Mouse (Mus musculus) brain, embryonic 14.5 days (tissue): Measurements from ENCODE around the gene Rtl8c. TPM values are rescaled to one million over a fixed set of nuclear protein-coding genes. Genes with fewer than 3 reads are reported as not detected.
"Not testable (repeated sequence)": the region's sequence is repeated elsewhere in the genome, so short reads cannot be mapped to it uniquely, and the experiment has no call there.

Source experiments
- DNase-seq: peaks from one replicate; pipeline ENCODE4 v3.0.0-alpha.2; 2011; ENCODE audit warnings: low read depth
- CTCF ChIP-seq: fragments of 200-500 bp; IDR thresholded peaks from 2 replicates; pipeline ENCODE4 v1.5.1; 2012; ENCODE audit warnings: inconsistent platforms, mild to moderate bottlenecking, moderate library complexity, borderline replicate concordance; ENCODE audit not compliant: insufficient read depth, insufficient read length; ENCODE audit errors: extremely low read depth
- POLR2A ChIP-seq: fragments of 200-500 bp; IDR thresholded peaks from 2 replicates; pipeline ENCODE4 v1.6.1; 2012; ENCODE audit warnings: mild to moderate bottlenecking, inconsistent platforms, borderline replicate concordance; ENCODE audit not compliant: poor library complexity, insufficient read depth, insufficient read length, severe bottlenecking; ENCODE audit errors: extremely low read depth
- polyA plus RNA-seq: library from polyadenylated mRNA; depleted of rRNA; stranded (reverse); fragments of >200 nt; gene quantifications from 2 replicates; pipeline ENCODE4 v1.2.3, GENCODE M21; 2012; rRNA removed

The Rtl8c gene
- 146 and 171 TPM in 2 replicates for polyA plus RNA-seq

DNA sequence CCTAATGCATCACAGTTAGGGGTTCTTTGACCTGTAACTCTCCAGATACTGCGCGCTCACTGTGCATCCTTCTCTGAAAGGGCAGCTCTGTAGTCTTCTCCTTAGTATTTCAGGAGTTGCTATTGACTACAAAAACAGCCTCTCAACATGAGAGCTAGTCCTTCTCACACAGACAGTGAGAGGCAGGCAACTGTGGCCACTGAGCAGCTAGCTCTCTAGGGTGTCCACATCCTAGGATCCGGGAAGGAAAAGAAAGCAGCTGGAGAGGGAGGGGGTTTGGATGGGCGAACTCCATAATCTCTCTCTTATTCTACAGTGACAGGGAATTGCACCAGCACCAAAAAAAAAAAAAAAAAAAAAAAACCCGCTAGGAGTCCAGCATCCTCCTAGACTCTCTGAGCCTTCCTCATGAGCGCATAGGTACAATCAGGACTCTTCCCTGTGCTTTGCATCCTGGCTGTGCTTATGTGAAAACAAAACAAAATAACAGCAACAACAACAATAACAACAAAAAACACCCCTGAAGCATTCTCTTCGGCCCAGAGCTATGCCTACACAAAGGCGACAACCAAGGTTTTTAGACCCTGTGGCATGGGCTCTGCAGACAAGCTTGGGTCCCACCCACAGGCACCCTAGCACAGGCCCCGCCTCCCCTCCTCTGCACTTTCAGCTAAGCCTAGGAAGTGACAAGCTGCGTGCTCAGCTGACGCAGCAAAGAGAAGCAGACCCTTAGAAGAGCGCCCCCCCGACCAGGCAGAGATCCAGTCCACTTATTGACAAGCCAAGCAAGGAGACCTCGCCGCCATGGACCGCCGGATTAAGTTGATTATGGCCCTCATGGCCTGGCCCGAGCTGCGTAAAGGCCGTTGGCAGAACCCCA is at the start of gene Rtl8c:
Gene Rtl8c, plus strand, starts transcription at position 791 of the 880 bp plus-strand sequence.
- DNase-seq: peak; percentile 93
- TF ChIP-seq CTCF (no peak), POLR2A (peak; percentile 54; the same call in 1 of the 2 replicates)

DNA sequence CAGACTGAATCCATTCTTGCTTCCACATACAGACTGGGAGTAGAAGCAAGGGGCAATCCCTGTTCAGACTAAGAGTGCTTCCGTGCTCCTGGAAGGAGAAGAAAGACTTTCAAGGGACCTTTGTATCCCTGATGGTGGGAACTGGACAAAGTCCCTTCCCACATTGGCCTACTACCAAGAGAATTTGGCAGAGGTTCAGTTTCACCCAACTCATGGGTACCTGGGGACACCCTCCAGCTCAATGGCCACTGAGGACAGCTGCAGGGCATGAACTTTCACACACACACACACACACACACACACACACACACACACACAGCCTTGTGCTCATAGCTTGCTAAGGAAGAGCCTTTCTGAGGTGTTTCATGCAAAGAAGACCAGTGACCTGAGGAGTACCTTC is 28.5 kb upstream of the Rtl8c start:
- no peak for TF ChIP-seq POLR2A
- DNase-seq: no peak

DNA sequence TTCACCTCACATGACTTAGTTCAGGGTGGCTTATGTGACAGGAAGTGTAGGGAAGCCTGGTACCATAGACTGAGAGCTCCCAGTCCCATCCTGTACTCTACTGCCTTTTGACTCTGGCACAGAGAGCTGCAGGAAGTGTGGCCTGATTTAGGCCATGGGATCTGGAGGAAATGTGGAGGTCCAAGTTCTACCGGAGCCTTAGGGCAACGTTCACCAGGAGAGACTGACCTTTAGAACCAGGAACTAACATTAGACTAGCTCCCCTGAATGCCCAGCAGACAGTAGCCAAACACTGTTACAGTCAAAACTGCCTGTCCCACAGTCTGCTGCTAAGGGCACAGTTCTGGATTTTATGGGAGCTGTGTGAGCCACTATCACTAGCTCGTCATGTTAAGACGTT is 26.4 kb upstream of the Rtl8c start:
- not testable (repeated sequence) for DNase-seq

DNA sequence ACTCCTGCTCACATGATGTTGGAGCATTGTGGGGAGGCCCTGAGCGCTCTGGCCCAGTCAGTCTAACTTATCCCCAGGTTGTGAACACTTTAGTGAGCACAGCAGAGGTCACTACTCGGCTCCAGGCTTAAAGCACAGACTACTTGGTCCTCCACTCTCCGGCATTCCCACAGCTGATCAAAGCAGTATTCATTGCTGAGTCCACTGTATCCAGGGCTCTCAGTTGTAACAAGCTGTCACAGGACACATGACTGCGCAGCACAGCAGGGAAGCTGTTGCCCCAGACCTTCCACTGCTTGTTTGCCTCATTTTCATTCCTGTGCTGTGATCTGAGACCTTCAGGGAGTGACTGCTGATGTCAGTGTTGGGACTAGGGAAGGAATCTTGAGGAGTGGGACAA is 24.4 kb upstream of the Rtl8c start:
- not testable (repeated sequence) for DNase-seq

DNA sequence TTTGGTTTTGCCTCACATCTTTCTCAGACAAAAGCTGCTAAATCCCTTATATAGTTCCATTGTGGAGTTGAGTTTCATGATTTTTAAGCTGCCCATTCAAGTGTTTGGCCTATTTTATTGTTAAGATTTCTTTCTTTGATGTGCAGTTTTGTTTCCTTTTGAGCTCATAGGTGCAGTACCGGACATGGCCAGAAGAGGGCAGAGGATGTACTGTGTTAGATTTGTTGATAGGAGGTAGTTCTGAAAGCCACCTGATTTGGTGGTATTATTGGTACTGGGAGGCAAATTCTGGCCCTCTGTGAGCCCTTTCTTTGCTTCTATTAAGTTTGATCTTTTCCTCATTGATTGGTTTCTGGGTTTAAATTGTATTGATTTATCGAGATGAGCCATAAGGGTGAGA is 7.8 kb upstream of the Rtl8c start:
- DNase-seq: not testable (repeated sequence)

DNA sequence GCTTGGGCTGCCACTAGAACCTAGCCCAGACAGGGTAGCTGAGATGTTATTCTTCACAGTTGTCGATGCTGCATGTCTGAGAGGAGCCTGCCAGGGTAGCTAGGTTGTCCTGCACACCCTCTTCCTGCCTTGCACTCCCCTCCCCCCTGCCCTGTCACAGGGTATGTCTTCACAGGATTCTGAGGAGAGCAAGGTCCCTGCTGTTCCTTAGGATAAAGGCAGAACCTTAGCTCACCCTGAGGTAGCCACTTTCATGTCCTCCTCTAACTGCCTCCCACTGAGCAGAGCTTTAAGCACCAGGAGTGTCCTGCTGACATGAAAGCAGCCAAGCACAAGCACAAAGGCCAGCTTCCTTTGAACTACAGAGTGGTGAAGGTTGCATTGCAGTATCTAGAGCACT is 1.7 kb upstream of the Rtl8c start:
- DNase-seq: not testable (repeated sequence)

DNA sequence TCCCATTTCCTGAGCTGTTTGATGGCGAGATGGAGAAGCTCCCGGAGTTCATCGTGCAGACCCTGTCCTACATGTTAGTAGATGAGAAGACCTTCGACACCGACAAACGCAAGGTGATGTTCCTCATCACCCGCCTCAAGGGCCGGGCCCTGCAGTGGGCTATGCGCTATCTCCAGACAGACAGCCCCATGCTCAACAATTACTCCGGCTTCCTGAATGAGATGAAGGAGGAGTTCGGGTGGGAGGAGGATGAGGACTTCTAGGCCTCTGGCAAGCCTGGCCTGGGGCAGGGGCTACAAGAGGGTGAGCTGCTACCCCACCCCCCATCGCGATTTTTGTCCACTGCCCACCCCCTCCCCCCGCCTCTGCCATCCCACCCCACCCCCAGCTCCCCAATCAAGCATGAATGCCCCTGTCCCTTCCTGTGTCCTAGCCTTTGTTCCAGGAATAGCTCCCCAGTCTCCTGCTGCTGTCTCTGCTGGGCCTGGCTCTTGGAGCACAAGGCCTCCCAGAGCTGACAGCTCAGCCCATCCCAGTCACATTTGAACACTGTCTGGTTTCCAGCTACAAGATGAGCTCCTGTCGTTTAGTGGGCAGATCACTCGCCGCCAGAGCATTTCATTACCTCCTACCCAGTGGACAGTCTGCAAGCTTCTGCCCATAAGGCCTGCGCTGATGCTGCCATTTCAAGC is 436 bp downstream of the Rtl8c start:
- peak; percentile 48 for DNase-seq
- no peak for TF ChIP-seq CTCF
- no peak for TF ChIP-seq POLR2A

DNA sequence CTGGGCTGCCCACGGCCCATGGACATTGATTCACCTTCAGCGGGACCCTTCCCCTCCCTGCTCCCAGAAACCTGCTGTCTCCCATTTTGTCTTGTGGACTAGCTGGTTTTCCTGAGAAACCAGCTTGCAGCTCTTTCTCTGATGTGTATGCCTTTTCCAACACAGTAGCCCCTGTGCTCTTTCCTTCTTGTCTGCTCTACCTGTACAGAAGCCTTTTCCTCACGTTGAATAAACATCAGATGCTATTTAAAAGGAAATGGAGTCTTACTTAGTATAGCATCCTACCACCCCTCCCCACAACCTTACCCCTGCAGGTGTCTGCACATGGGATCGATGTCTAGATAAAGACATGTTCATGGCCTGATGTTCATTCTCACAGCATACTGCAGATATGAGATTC is 1.0 kb downstream of the Rtl8c start, which contains the start of gene Gm14597:
Gene Gm14597, minus strand, starts transcription at position 101 of the 400 bp plus-strand sequence.
- not testable (repeated sequence) for DNase-seq

DNA sequence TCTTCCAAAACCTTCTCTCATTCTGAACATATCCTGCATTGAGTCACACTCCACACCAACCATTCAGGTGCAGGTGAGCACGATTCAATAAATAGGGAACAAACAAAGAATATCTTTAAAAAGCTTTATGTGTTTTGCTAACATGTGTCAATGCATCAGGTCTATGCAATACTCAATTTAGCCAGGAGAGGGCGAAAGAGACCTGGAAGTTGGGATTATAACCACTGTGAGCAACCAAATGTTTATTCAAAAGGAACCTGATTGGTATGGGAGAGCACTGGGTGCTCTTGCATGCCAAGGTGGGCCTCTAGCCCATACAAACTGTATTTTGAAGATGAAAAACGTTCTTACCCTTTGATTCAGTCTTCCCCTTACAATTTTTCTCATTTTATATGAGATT is 2.7 kb downstream of the Rtl8c start:
- TF ChIP-seq POLR2A (no peak), CTCF (peak; percentile 53; the same call in 1 of the 2 replicates)
- DNase-seq: peak; percentile 76

DNA sequence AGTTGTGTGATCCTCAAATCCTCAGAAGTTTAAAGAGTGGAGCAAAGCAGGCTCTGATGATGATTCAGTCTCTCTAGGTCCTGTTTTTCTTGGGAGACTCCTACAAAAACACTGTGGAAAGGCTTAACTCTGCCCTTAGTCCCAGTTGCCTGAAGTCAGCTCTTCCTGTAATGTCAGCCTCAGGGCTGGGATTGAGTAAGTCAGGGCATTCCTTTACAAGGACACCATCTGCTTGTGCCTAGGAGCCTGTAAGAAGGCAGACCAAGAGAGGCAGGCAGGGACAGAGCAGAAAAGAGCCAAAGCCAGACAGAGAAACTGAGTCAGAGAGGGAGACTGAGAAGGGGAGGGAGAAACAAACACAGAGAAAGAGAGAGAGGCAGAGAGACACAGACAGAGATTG is 3.6 kb downstream of the Rtl8c start:
- not testable (repeated sequence) for DNase-seq

DNA sequence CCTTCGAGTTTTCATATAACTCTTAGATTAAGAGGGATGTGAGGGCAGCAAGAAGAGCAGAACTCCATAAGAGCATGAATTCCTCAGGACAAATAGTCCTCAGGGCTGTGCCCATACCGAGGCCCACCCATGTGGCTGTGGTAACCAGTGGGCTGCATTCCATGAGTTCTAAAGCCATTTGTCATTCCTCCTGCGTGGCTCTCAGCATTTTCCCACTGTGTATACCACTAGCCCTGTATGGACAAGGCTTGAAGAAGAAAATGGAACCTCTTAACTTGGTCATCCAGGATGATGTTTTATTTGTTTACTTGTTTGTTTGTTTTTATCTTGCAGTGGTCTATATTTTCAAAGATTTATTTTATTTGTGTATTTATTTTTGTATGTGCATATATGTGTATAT is 30.3 kb downstream of the Rtl8c start:
- DNase-seq: not testable (repeated sequence)

DNA sequence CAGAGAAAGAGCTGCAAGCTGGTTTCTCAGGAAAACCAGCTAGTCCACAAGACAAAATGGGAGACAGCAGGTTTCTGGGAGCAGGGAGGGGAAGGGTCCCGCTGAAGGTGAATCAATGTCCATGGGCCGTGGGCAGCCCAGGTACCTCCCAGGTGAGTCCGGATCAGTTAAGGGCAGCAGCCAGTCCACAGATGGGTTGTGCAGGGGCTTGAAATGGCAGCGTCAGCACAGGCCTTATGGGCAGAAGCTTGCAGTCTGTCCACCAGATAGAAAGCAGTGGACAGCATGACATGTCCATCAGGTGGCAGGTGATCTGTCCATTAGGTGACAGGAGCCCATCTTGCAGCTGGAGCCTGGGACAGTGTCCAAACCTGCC is 34.8 kb downstream of the Rtl8c start:
- DNase-seq: not testable (repeated sequence)

DNA sequence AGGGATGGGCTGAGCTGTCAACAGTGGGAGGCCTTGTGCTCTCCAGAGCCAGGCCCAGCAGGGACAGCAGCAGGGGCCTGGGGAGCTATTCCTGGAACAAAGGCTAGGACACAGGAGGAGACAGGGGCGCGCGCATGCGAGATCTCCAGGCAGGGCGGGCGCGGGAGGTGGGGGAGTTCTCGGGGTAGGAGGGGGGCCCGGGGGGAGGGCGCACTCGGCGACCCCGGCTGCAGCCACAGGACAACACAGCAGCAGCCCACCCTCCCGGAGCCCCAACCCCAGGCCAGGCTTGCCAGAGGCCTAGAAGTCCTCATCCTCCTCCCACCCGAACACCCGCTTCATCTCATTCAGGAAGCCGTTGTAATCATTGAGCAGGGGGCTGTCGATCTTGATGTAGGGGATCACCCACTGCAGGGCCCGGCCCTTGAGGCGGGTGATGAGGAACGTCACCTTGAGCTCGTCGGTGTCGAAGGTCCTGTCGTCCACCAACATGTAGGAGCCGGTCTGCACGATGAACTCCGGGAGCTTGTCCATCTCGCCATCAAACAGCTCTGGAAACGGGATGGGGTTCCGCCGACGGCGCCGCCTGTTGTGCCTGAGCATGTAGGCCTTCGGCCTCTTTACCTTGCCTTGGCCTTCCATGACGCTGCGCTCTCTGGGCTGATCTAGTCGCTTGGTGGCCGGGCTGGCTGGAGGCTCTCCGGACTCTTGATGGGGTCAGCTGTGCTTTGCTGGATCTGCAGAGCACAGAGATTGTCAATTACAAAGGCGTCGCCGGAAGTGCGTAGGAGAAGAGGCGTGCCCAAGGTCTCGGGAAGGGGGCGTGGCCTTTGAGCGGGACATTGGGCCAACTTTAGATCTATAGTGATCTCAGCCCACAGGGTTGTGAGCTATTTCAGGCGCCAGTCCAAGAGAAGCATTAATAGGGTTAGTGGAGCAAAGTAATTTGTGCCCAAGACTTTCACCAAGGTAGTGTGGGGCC is 35.4 kb downstream of the Rtl8c start, which contains the start of gene Rtl8a:
Gene Rtl8a, minus strand, starts transcription at position 703 of the 982 bp plus-strand sequence.
- DNase-seq: peak; percentile 93
